Mouse (Mus musculus): ENCODE data around the gene Zfp446.

GRCm38 (mm10) chr7:12957511-12957910 lies 20.1 kb upstream of the Zfp446 start:
- no peak for TF ChIP-seq POLR2A (IDR thresholded peaks at IDR 0.05; ENCODE audit: borderline replicate concordance, insufficient read depth, low read length)
- no peak for TF ChIP-seq CTCF (IDR thresholded peaks at IDR 0.05; ENCODE audit: borderline replicate concordance, insufficient read depth, low read depth, low read length)
